Mouse (Mus musculus) limb, embryonic 11.5 days (tissue): ENCODE data around the gene Bean1. TPM values are rescaled to one million over a fixed set of nuclear protein-coding genes. Genes with fewer than 3 reads are reported as not detected.

Experiments used
- ATAC-seq: fragments of 200-750 bp; cut with Nextera tagmentation; 2 replicates; pipeline ENCODE4 v1.8.0; 2017; ENCODE audit warnings: low read depth; ENCODE audit not compliant: insufficient number of reproducible peaks, low FRiP score, low TSS enrichment
- DNase-seq: peaks from one replicate; pipeline ENCODE4 v3.0.0-alpha.2; 2015; ENCODE audit warnings: low spot score
- H3K27ac ChIP-seq: fragments of 300-500 bp; sonication (generic); replicated peaks from 2 replicates; pipeline ENCODE4 v1.5.1; 2014; ENCODE audit warnings: low read depth, mild to moderate bottlenecking, low read length
- H3K27me3 ChIP-seq: fragments of 300-500 bp; sonication (generic); 2 replicates; pipeline ENCODE4 v1.6.1; 2014; ENCODE audit warnings: mild to moderate bottlenecking, low read length, mixed read lengths; ENCODE audit not compliant: control insufficient read depth, insufficient read depth
- H3K36me3 ChIP-seq: fragments of 300-500 bp; sonication (generic); 2 replicates; pipeline ENCODE4 v1.6.1; 2014; ENCODE audit warnings: mild to moderate bottlenecking, low read length, moderate library complexity, mixed read lengths; ENCODE audit not compliant: control insufficient read depth, insufficient read depth
- H3K4me1 ChIP-seq: fragments of 300-500 bp; sonication (generic); 2 replicates; pipeline ENCODE4 v1.6.1; 2014; ENCODE audit warnings: low read length, mixed read lengths; ENCODE audit not compliant: control insufficient read depth, insufficient read depth
- H3K4me2 ChIP-seq: fragments of 300-500 bp; sonication (generic); 2 replicates; pipeline ENCODE4 v1.6.1; 2014; ENCODE audit warnings: low read depth, mild to moderate bottlenecking, moderate library complexity; ENCODE audit not compliant: severe bottlenecking
- H3K4me3 ChIP-seq: fragments of 300-500 bp; sonication (generic); 2 replicates; pipeline ENCODE4 v1.5.1; 2014; ENCODE audit warnings: low read depth, low read length
- H3K9ac ChIP-seq: fragments of 300-500 bp; sonication (generic); 2 replicates; pipeline ENCODE4 v1.6.1; 2014; ENCODE audit warnings: mild to moderate bottlenecking, low read length
- H3K9me3 ChIP-seq: fragments of 300-500 bp; sonication (generic); 2 replicates; pipeline ENCODE4 v1.6.1; 2016; ENCODE audit warnings: low read length; ENCODE audit not compliant: control insufficient read depth
- WGBS: fragments of 180-500 bp; shearing (Covaris S2); extraction: QIAGEN DNeasy Blood & Tissue Kit; methylation state at CpG from one replicate; pipeline ENCODE4 v1.1.7; 2014; 5-methylcytosine and 5-hydroxymethylcytosine counted together
- polyA plus RNA-seq: library from polyadenylated mRNA; unstranded; fragments of >200 nt; fragmentation: Nextera tagmentation; extraction: Ambion mirVana; gene quantifications from 2 replicates; pipeline ENCODE4 v1.2.1, GENCODE M21; 2014

The Bean1 gene
- polyA plus RNA-seq, 1 experiment from 2014 or later = 0.33 TPM

DNA sequence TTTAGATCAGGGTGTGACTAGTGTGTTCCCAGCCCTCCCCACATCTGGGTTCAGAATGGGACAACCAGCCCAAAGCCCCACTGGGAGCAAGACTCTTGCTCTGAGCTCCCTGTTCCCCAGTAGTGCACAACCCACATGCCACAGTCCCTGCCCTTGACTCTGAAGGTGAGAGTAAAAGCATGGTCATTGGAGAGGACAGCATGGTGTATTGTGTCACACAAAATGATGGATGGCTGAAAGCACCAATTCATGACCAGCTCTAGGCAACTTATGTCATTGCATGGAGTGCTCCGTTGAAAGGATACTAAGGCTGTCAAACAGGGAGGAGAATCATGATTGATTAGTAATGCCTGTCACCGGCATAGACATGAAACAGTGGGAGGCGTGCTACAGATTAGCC lies 35.0 kb downstream of the Bean1 start:
- 75% methylated on average over 3 of the region's 3 CpGs for WGBS
- H3K4me1 ChIP-seq = no peaks in the 10 kb centered on the region
- no peak overlapping the region for H3K4me3 ChIP-seq
- DNase-seq (no peak), ATAC-seq (no peak)
- H3K36me3 ChIP-seq = no peaks in the 10 kb centered on the region
- no peaks in the 10 kb centered on the region for H3K27me3 ChIP-seq
- no peak overlapping the region for H3K9ac ChIP-seq
- no peak overlapping the region for H3K27ac ChIP-seq
- no peak overlapping the region for H3K4me2 ChIP-seq
- H3K9me3 ChIP-seq = no peaks in the 10 kb centered on the region

- 87% methylated on average over 5 of the region's 5 CpGs for WGBS
- H3K27ac ChIP-seq = no peak overlapping the region
- no peaks in the 10 kb centered on the region for H3K4me1 ChIP-seq
- H3K4me2 ChIP-seq = no peak overlapping the region
- no peaks in the 10 kb centered on the region for H3K9me3 ChIP-seq
- DNase-seq (no peak), ATAC-seq (no peak)
- no peak overlapping the region for H3K9ac ChIP-seq
- H3K36me3 ChIP-seq = no peaks in the 10 kb centered on the region
- H3K4me3 ChIP-seq = no peak overlapping the region
- H3K27me3 ChIP-seq = no peaks in the 10 kb centered on the region
Observed at GRCm38 (mm10) chr8:104217601-104218000, 47.4 kb downstream of the Bean1 start.

- no peak overlapping the region for H3K27ac ChIP-seq
Observed at GRCm38 (mm10) chr8:104219079-104219478, 48.8 kb downstream of the Bean1 start.

GRCm38 (mm10) chr8:104219806-104220205 lies 49.6 kb downstream of the Bean1 start:
- H3K9ac ChIP-seq = no peak overlapping the region
- H3K27me3 ChIP-seq = no peaks in the 10 kb centered on the region
- ATAC-seq (no peak), DNase-seq (peak; percentile 87)
- no peak overlapping the region for H3K27ac ChIP-seq
- H3K4me3 ChIP-seq = no peak overlapping the region
- H3K9me3 ChIP-seq = no peaks in the 10 kb centered on the region
- no peaks in the 10 kb centered on the region for H3K4me1 ChIP-seq
- 46% methylated on average over 5 of the region's 5 CpGs for WGBS
- H3K4me2 ChIP-seq = no peak overlapping the region
- no peaks in the 10 kb centered on the region for H3K36me3 ChIP-seq

More at GRCm38 (mm10) chr8:104219079-104219478, 48.8 kb downstream of the Bean1 start:
- no peaks in the 10 kb centered on the region for H3K36me3 ChIP-seq
- DNase-seq = peak; percentile 61
- H3K9me3 ChIP-seq = no peaks in the 10 kb centered on the region
- no peak overlapping the region for H3K4me2 ChIP-seq
- no peaks in the 10 kb centered on the region for H3K4me1 ChIP-seq
- ATAC-seq = no peak
- 26% methylated on average over 11 of the region's 11 CpGs for WGBS
- no peak overlapping the region for H3K4me3 ChIP-seq
- H3K9ac ChIP-seq = no peak overlapping the region
- no peaks in the 10 kb centered on the region for H3K27me3 ChIP-seq

GRCm38 (mm10) chr8:104227048-104227447 lies 56.8 kb downstream of the Bean1 start:
- no peak overlapping the region for H3K4me2 ChIP-seq
- H3K9me3 ChIP-seq = no peaks in the 10 kb centered on the region
- ATAC-seq (no peak), DNase-seq (no peak)
- no peaks in the 10 kb centered on the region for H3K27me3 ChIP-seq
- 86% methylated on average over 5 of the region's 5 CpGs for WGBS
- no peaks in the 10 kb centered on the region for H3K4me1 ChIP-seq
- H3K36me3 ChIP-seq = peaks cover 4% of the 10 kb centered on the region; the same call in 1 of the 2 replicates
- no peak overlapping the region for H3K4me3 ChIP-seq
- H3K27ac ChIP-seq = no peak overlapping the region
- H3K9ac ChIP-seq = no peak overlapping the region

- peaks cover 4% of the 10 kb centered on the region; the same call in 1 of the 2 replicates for H3K36me3 ChIP-seq
- no peak overlapping the region for H3K27ac ChIP-seq
- H3K9ac ChIP-seq = no peak overlapping the region
- no peaks in the 10 kb centered on the region for H3K4me1 ChIP-seq
- H3K9me3 ChIP-seq = no peaks in the 10 kb centered on the region
- WGBS = 95% methylated on average over 9 of the region's 9 CpGs
- no peak overlapping the region for H3K4me3 ChIP-seq
- no peak for DNase-seq
- no peak overlapping the region for H3K4me2 ChIP-seq
- ATAC-seq = no peak
- no peaks in the 10 kb centered on the region for H3K27me3 ChIP-seq
Observed at GRCm38 (mm10) chr8:104230377-104230776, 60.1 kb downstream of the Bean1 start.

- Histone ChIP-seq H3K9ac (no peak overlapping the region), H3K27ac (no peak overlapping the region), H3K9me3 (no peaks in the 10 kb centered on the region), H3K27me3 (no peaks in the 10 kb centered on the region), H3K4me2 (no peak overlapping the region), H3K4me1 (no peaks in the 10 kb centered on the region), H3K36me3 (peaks cover 2% of the 10 kb centered on the region; the same call in 1 of the 2 replicates), H3K4me3 (no peak overlapping the region)
- ATAC-seq (no peak), DNase-seq (no peak)
- 93% methylated on average over 4 of the region's 4 CpGs for WGBS
Observed at GRCm38 (mm10) chr8:104232039-104232438, 61.8 kb downstream of the Bean1 start.

- no peak for ATAC-seq
- 93% methylated on average over 5 of the region's 5 CpGs for WGBS
- Histone ChIP-seq H3K36me3 (peaks cover 2% of the 10 kb centered on the region; the same call in 1 of the 2 replicates), H3K27me3 (no peaks in the 10 kb centered on the region), H3K9ac (no peak overlapping the region), H3K4me1 (no peaks in the 10 kb centered on the region), H3K4me3 (no peak overlapping the region), H3K4me2 (no peak overlapping the region), H3K27ac (no peak overlapping the region), H3K9me3 (no peaks in the 10 kb centered on the region)
- no peak for DNase-seq
Observed at GRCm38 (mm10) chr8:104232919-104233318, 62.7 kb downstream of the Bean1 start.

- ATAC-seq = 0 out of 2 replicates have a peak, but pooled peaks have one; percentile 26
Observed at GRCm38 (mm10) chr8:104234573-104234972, 64.3 kb downstream of the Bean1 start.

More at GRCm38 (mm10) chr8:104234573-104234972, 64.3 kb downstream of the Bean1 start:
- DNase-seq = peak; percentile 32
- Histone ChIP-seq H3K27ac (no peak overlapping the region), H3K4me1 (no peaks in the 10 kb centered on the region), H3K36me3 (peaks cover 6% of the 10 kb centered on the region), H3K9me3 (no peaks in the 10 kb centered on the region), H3K27me3 (no peaks in the 10 kb centered on the region), H3K9ac (no peak overlapping the region), H3K4me3 (no peak overlapping the region), H3K4me2 (no peak overlapping the region)
- 52% methylated on average over 6 of the region's 6 CpGs for whole genome bisulfite sequencing
